Mouse (Mus musculus) forelimb bud, embryonic 11.5 days (tissue): ENCODE data around the gene Bcat2.

Experiments
- DNase-seq: peaks from one replicate; pipeline ENCODE4 v3.0.0-alpha.2; 2012; ENCODE audit warnings: low read depth, low spot score

Bcat2 gene

DNA sequence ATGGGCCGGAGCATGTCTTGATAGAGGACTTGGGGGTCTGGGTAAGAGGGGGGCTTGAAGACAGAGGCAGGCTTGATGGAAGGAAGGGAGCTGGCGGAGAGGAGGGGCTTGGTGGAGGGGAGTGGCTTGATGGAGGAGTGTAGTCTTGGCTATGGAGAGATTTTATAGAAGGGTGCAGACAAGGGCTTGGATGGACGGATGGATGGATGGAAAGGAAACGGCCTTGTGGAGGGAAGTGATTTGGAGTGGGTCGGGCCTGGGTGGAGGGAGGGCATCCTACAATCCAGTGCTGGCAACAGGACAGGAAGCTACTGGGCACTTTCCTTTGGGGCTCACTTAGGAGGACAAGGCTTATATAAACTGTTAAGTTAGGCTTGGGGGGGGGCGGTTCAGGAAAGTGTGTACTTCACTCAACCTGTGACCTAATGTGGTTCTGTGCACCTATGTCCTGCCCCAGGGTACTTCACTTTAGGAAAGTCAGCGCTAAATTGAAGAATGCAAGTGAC lies 56.7 kb downstream of the Bcat2 start:
- no peak for DNase-seq

DNA sequence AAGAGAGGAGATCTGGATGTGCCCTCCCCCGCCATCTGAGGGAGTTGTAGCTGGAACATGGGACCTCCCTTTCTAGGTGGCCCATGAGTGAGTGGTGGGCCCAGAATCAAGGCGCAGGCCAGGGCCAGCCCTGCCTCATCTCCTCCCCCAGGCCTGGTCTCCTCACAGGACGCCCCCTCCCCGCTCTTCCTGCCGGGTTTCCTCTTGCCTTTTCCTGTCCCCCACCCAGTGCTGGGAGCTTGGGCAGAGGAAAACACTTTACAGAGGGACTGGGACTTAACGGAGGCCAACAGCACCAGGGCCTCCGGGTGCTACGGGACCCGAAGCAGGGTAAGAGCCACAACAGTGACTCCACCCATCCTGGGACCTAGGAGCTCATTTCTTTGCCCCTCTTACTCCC lies 57.3 kb downstream of the Bcat2 start, which contains the start of gene Rasip1:
TSS of gene Rasip1 (plus strand) at position 228 of the 400 bp plus-strand sequence.
- no peak for DNase-seq

DNA sequence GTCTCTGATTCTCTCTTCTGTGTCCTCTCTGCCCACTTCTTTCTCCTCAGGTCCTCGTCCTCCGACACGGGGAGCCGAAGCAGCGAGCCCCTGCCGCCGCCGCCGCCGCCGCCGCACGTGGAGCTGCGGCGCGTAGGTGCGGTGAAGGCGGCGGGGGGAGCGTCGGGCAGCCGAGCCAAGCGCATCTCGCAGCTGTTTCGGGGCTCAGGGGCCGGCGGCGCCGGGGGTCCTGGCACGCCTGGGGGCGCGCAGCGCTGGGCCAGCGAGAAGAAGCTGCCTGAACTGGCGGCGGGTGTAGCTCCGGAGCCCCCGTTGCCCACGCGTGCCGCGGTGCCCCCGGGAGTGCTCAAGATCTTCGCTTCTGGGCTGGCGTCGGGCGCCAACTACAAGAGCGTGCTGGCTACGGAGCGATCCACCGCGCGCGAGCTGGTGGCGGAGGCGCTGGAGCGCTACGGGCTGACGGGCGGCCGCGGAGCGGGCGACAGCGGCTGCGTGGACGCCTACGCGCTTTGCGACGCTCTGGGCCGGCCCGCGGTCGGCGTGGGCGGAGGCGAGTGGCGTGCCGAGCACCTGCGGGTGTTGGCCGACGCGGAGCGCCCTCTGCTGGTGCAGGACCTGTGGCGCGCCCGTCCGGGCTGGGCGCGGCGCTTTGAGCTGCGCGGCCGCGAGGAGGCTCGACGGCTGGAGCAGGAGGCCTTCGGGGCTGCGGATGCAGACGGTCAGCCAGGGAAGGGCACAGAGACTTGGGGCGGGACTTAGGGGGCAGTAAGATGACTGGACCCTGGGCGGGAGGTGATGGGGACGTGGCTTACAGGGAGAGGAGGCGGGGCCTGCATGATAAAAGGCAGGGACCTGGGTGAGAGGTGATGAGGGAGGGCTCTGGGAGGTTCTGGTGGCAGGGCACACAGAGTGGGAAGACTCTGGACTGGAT lies 58.7 kb downstream of the Bcat2 start:
- peak; percentile 90 for DNase-seq

DNA sequence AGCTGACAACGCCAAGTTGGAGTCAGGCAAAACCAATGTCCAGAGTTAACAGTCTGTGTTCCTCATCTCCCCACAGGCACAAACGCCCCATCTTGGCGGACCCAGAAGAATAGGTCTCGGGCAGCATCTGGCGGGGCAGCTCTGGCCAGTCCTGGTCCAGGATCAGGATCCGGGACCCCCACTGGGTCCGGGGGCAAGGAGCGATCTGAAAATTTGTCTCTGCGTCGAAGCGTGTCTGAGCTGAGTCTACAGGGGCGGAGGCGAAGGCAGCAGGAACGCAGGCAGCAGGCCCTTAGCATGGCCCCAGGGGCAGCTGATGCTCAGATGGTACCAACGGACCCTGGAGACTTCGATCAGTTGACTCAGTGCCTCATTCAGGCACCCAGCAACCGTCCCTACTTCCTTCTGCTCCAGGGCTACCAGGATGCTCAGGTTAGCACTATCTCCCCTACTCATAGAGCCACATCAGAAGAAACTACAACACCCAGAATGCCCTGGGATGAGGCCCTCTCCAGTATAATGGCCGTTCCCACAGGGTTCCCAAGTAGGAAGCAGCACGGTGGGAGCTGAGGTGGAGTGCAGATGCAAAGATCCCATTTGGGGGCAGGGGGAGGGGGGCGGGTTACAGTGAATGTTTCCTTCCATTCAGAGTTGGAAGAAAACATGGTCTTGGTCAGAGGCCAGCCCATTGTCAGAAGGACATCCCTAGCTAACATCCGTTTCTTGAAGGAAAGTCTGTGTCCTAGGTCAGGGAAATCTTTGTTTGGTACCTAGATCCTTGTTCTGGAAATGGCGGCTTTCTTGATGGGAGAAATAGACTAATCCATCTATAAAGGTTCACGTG lies 60.3 kb downstream of the Bcat2 start:
- DNase-seq = no peak

DNA sequence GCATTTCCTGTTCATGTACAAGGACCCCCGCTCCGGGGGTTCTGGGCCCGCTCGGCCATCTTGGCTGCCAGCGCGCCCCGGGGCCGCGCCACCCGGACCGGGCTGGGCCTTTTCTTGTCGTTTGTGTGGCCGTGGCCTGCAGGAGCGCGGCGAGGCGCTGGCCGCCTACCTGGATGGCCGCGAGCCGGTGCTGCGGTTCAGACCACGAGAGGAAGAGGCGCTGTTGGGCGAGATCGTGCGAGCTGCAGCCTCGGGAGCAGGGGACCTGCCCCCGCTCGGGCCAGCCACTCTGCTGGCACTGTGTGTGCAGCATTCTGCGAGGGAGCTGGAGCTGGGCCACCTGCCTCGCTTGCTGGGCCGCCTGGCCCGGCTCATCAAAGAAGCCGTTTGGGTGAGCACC lies 62.5 kb downstream of the Bcat2 start:
- DNase-seq = no peak

DNA sequence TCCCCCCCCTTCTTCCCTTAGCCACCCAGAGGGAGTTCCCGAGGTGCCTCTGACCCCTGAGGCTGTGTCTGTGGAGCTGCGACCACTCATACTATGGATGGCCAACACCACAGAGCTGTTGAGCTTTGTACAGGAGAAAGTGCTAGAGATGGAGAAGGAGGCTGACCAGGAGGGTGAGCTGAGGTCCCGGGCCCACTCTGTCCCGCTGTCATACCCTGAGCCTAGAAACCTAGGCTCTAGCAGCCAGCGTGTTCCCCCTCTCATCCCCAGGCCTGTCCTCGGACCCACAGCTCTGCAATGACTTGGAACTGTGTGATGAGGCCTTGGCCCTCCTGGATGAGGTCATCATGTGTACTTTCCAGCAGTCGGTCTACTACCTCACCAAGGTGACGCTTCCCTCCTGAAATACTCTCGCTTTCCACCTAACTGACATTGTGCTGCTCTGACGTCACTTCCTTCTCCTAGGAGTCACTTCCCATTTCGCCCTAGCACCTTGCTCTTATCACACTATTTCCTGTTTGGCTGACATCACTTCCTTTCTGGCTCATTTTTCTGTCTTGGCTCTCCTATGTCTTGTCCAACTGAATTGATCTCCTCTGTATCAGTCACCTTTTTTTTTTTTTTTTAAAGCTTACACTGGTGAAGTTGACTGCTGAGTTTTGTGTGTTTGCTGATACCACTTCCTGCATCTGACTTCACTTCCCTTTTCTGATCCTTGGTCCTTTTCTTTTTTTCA lies 65.2 kb downstream of the Bcat2 start:
- no peak for DNase-seq

DNA sequence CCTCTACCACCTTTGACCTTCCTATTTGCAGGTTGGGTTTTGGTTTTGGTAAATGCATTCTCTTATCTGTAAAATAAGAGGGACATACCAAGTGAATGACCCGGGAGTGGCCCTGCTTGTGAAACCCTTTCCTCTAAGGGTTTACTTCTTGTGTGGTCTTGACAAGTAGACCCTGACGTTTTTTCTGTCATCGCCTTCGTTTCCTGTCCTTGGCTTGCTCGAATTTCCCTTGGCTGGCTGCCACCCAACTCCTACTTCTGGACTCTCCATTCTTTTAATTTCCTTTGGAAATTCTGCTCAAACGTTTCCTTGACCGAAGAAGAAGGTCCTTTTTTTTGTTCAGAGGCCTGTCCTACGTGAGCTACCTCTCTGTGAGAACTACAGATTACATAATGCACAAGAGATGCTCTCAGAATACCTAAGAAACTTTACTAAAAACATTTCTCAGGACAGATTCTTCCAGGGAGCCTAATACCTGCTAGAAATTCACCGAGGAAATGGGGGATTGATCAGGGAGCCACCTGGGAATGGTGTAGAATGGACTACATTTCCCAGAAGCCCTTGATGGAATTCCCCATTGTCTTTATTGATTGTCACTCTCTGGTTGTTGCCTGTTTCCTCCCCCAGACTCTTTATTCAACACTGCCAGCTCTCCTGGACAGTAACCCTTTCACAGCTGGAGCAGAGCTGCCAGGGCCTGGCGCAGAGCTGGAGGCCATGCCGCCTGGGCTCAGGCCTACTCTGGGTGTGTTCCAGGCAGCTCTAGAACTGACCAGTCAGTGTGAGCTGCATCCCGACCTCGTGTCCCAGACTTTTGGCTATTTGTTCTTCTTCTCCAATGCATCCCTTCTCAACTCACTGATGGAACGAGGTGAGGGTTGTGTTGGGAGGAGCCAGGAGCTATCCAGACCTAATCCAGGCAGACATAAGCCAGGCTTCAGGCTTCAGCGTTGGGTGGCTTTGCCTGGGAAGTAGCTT lies 66.0 kb downstream of the Bcat2 start:
- no peak for DNase-seq

DNA sequence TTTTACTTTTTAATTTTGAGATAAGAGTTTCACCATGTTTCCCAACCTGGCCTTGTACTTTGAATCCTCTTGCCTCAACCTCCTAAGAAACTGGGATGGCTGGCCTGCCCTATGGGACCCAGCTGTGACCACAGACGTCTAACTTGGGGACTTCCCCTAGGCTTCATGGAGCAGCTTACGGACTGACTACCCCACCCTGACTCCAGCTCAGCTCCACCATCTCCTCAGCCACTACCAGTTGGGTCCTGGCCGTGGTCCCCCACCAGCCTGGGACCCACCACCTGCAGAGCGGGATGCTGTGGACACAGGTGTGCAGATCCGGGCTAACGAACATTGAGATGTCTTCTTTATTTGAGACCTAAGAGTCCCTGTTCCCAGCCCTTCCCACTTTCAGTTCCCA lies 67.8 kb downstream of the Bcat2 start:
- no peak for DNase-seq

DNA sequence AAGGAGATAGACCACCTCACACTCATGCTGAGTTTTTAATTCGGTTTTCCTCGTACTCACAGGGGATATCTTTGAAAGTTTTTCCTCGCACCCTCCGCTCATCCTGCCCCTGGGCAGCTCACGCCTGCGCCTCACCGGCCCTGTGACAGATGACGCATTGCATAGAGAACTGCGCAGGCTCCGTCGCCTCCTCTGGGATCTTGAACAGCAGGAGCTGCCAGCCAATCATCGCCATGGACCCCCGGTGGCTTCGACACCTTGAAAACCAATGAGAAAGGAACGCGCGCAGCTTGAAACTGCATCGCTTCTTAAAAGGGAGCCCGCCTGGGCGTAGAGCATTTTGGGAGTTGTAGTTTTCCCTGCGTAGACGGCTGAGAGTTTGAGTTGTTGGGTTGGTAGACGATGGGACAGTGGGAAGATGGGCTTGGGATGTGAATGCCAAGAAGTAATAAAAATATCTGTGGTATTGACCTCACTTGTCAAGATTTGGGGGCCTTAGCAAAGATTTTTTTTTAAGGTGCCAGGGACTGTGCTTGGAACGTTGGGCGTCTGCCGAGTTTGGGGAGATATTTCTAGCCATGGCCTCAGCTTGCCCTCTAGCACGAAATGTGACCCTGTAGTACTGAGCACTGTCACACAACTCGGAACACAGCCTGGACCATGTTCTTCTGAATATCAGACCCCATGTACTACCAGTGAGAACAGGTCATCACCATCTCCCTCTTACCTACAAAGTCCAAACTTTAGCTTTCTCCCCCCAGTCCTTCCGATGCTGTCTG lies 68.9 kb downstream of the Bcat2 start:
- peak; percentile 98 for DNase-seq
